Mouse (Mus musculus): ENCODE data around the gene Rpl13a.
A peak's percentile ranks its signal among the peaks of the same experiment; 100 is the strongest.

The Rpl13a gene

GRCm38 (mm10) chr7:45086084-45086483, 42.5 kb downstream of the Rpl13a start:
- peak in 1 of 2 experiments; percentile 19 for DNase-seq

- DNase-seq, result no peak
Measured at GRCm38 (mm10) chr7:45083300-45083890, 45.2 kb downstream of the Rpl13a start.

DNA sequence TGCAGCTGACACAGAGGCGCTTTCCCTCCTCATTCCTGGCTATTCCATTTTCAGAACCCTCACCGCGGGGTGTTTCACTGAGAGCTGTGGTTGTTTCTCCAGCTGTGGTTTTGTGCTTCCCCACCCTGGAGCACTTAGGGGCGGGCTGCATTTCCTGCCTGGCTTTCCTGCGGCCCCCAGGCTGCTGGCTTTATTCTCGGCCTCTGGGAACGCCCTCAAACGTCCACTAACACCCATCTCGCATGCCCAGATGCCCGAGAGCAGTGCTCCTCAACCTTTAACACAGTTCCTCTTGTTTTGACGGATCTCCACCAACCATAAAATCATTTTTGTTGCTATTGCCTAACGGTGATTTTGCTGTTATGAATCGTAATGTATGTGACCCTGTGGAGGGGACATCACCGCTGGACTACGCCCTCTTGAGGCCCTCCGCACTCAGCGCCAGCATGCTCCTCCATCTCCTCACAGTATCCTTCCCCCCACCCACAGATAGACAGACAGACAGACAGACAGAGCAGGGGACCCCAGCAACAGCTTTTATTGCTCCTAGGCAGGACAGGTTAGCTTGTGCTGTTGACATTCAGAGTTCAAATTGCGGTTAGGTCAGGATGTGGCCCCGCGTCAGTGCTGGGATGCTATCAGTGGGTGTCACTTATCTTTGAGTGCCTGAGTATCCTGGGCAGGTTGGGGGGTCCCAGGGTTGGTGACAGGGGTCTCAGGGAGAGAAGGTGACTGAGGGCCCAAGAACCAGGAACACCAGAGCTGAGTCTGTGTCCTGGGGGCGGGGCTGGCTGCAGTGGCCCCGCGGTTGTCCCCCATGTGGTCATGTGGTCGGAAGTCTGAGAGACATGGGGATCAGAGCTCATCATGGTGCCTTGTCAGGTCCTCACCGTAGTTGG, 45.9 kb downstream of the Rpl13a start:
- peak; percentile 64 to 67 for DNase-seq

GRCm38 (mm10) chr7:45081016-45081415, 47.5 kb downstream of the Rpl13a start:
- DNase-seq, result no peak

- peak; percentile 94 to 95 for DNase-seq
Measured at GRCm38 (mm10) chr7:45079856-45080255, 48.7 kb downstream of the Rpl13a start.

DNA sequence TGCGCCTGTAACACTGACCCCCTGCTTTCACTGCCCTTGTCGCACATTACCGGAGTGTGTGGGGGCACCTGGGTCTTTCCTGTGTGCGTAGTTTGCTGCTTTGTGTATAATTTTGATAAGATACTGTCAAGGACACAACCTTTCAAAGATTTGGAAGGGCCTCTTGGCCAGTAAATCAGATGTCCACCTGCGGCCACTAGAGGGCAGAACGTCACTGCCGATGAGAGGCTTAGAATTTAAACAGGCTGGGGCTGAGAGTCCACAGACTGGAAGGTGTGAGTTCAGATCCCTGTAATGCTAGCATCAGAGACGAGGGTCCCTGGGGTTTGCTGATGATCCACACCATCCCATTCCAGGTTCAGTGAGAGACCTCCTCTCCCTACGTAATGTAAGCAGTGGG, 50.0 kb downstream of the Rpl13a start:
- DNase-seq, result peak; percentile 82 to 84

DNA sequence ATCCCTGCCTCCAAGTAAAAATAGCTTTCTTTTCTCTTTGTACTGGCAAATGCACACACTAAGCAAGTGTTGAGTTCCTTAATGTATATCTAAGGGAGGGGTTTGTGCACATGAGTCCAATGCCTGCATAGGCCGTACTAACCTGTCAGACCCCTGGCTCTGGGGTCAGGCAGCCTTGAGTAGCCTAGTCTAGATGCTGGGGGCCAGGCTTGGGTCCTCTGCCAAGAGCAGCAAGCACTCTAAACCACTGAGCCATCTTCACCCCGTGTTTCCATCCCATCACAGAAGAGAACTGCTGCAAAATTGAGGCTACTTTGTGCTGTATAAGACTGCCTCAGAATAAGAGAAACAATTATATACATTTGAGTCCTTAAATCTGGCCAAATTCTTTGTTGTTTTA, 50.7 kb downstream of the Rpl13a start:
- DNase-seq, result no peak

DNA sequence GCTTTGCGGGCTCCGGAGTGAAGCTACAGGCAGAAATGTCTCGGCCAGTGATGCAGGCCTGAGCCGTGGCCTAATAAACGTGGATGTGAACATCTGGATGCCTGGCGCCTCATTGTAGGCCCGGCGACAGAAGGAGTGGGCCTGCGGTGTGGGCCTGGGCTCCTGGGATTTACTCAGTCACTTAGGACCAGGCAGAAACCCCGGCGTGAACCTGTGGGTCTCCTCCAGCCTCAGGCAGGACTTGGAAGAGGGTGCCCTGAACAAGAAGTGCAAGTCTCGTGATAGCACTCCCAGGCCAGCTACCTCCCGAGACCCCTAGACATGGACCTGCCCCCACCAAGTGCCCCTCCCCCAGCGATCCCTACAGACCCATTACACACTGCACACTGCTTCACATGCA, 51.2 kb downstream of the Rpl13a start:
- no peak for DNase-seq

- DNase-seq, result no peak
Measured at GRCm38 (mm10) chr7:45076501-45076900, 52.1 kb downstream of the Rpl13a start.

Data from B cell, adult 2 months (primary cell).